ENCODE assay signal across 35 mouse cellular contexts in the genomic region with DNA sequence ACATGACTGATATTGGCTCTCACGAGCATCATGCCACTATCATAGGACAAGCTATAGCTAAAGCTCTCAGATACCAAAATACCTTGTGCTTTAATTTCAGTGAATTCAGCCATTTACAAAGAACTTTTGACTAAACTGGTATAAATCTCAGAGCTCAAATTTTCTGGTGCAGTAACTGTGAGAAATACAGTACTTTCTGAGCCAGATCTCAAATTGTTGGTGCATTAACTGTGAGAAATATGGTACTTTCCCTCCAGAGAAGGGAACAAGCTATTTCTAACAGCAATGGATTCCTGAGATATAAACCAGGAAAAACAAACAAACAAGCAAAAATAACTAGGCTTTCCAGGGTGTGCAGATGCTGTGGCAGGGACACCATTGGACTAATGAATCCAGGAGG.
"Had no signal": no experiment of that assay in that cellular context is flagged by ENCODE, and none has a peak within 500 bp of the region (broad histone marks: within the 10 kb centered on the region; RNA-seq: fewer than 3 reads in every experiment).

No protein-coding gene starts in this region.

- H3K27me3 ChIP-seq: heart, embryonic 12.5 days; heart, embryonic 13.5 days; heart, embryonic 15.5 days; hindbrain, embryonic 12.5 days; hindbrain, embryonic 13.5 days; hindbrain, embryonic 15.5 days; intestine, embryonic 15.5 days; kidney, embryonic 15.5 days had no signal

- H3K4me2 ChIP-seq: heart, embryonic 11.5 days; heart, embryonic 12.5 days; heart, embryonic 13.5 days; heart, embryonic 15.5 days; hindbrain, embryonic 12.5 days; hindbrain, embryonic 13.5 days; hindbrain, embryonic 14.5 days; hindbrain, embryonic 15.5 days; intestine, embryonic 15.5 days; kidney, embryonic 15.5 days had no signal

- H3K4me3 ChIP-seq: heart, embryonic 10.5 days; heart, embryonic 12.5 days; heart, embryonic 13.5 days; heart, embryonic 15.5 days; hindbrain, embryonic 10.5 days; hindbrain, embryonic 12.5 days; hindbrain, embryonic 13.5 days; hindbrain, embryonic 15.5 days; intestine, embryonic 15.5 days; kidney, embryonic 15.5 days; layer of hippocampus, adult 2 months had no signal

- H3K9ac ChIP-seq: heart, embryonic 12.5 days; heart, embryonic 13.5 days; heart, embryonic 15.5 days; hindbrain, embryonic 12.5 days; hindbrain, embryonic 13.5 days; hindbrain, embryonic 14.5 days; hindbrain, embryonic 15.5 days; intestine, embryonic 15.5 days; kidney, embryonic 15.5 days had no signal

- DNase-seq: heart, postnatal 10 days; heart, postnatal 14 days; heart, postnatal 36 days; heart, postnatal 4 days; kidney, adult 11 months; kidney, adult 18-20 months; kidney, adult 2 months; kidney, adult 8-10 months; kidney, adult 9 months; kidney, postnatal 10 days; kidney, postnatal 14 days; kidney, postnatal 25 days; kidney, postnatal 36 days; kidney, postnatal 4 days; layer of hippocampus, adult 9-11 months; layer of hippocampus, postnatal 36 days had no signal

- H3K9me3 ChIP-seq: heart, embryonic 10.5 days; heart, embryonic 15.5 days; hindbrain, embryonic 10.5 days; hindbrain, embryonic 12.5 days; hindbrain, embryonic 13.5 days; hindbrain, embryonic 15.5 days; kidney, embryonic 15.5 days had no signal

- ATAC-seq: hindbrain, embryonic 16.5 days; hindbrain, postnatal 0 days; inflammation-experienced regulatory T-cells, adult 6 months; intestine, embryonic 15.5 days; intestine, embryonic 16.5 days; intestine, postnatal 0 days had no signal

- H3K36me3 ChIP-seq: heart, embryonic 10.5 days; heart, embryonic 12.5 days; heart, embryonic 13.5 days; heart, embryonic 15.5 days; hindbrain, embryonic 10.5 days; hindbrain, embryonic 12.5 days; hindbrain, embryonic 13.5 days; hindbrain, embryonic 15.5 days; intestine, embryonic 15.5 days; kidney, embryonic 15.5 days had no signal

- H3K27ac ChIP-seq: heart, embryonic 10.5 days; heart, embryonic 13.5 days; heart, embryonic 15.5 days; hindbrain, embryonic 10.5 days; hindbrain, embryonic 12.5 days; hindbrain, embryonic 13.5 days; hindbrain, embryonic 14.5 days; hindbrain, embryonic 15.5 days; hindbrain, postnatal 0 days; intestine, embryonic 15.5 days; kidney, embryonic 15.5 days; kidney, postnatal 0 days; layer of hippocampus, adult 2 months had no signal

- H3K4me1 ChIP-seq: heart, embryonic 10.5 days; heart, embryonic 12.5 days; heart, embryonic 13.5 days; heart, embryonic 15.5 days; hindbrain, embryonic 10.5 days; hindbrain, embryonic 12.5 days; hindbrain, embryonic 13.5 days; hindbrain, embryonic 15.5 days; intestine, embryonic 15.5 days; kidney, embryonic 15.5 days had no signal
